Mouse (Mus musculus) cerebellum, adult 2 months (tissue): ENCODE results near the gene Pde3b.

Source experiments
- CTCF ChIP-seq: fragments of 200-500 bp; IDR thresholded peaks from 2 replicates; pipeline ENCODE4 v1.5.1; 2011; ENCODE audit warnings: low read depth, mild to moderate bottlenecking, control low read depth, low read length, moderate library complexity, borderline replicate concordance; ENCODE audit not compliant: insufficient read depth
- POLR2A ChIP-seq: fragments of 200-500 bp; IDR thresholded peaks from 2 replicates; pipeline ENCODE4 v1.6.1; 2011; ENCODE audit warnings: low read length, control low read depth, borderline replicate concordance; ENCODE audit not compliant: insufficient read depth

DNA sequence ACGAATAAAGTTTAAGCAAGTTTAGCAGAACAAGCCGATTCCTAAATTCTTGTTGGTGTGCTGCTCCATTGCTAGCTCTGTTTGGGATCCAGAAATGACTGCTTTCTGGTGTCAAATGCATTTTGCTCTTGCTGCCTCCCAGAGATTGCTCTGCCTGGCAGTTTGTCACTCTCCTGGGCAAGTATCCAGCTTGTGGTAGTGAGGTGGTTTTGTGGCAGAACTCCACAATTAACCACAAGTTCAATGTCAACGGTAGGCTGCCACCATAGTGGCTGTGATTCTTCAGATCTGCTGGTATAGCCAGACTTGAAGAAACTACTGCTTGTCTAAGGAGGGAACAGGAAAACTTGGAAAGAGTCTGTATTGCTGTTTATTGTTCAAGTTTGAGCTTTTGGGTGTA is 13.0 kb upstream of the Pde3b start:
- TF ChIP-seq POLR2A (no peak), CTCF (no peak)
